Mouse (Mus musculus): ENCODE measurements around the gene Xab2. TPM values are rescaled to one million over a fixed set of nuclear protein-coding genes. Genes with fewer than 3 reads are reported as not detected.
A peak's percentile ranks its signal among the peaks of the same experiment; 100 is the strongest.

The Xab2 gene
- polyA plus RNA-seq, 1 experiment from 2014 or later, result 32.8 TPM

DNA sequence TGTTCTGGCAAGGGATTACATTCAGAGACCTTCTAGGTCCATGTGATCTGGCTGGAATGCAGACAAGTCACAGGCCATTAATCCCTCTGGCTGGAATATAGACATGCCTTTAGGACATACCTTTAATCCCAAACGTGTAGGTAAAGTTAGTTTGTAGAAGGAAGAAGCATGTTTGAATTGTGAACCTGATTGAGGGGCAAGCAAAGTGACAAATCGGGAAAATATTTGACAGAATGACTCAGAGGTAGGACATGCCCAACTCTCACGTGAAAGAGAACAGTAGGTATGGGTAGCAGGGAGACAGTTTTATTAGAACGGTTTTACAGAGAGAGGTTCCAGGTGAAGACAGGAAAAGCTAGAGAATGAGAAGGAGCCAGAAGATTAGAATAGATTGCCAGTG lies 26.4 kb upstream of the Xab2 start:
- 70% methylated on average over 4 of the region's 4 CpGs for WGBS
- H3K9me3 ChIP-seq, result no peaks in the 10 kb centered on the region

DNA sequence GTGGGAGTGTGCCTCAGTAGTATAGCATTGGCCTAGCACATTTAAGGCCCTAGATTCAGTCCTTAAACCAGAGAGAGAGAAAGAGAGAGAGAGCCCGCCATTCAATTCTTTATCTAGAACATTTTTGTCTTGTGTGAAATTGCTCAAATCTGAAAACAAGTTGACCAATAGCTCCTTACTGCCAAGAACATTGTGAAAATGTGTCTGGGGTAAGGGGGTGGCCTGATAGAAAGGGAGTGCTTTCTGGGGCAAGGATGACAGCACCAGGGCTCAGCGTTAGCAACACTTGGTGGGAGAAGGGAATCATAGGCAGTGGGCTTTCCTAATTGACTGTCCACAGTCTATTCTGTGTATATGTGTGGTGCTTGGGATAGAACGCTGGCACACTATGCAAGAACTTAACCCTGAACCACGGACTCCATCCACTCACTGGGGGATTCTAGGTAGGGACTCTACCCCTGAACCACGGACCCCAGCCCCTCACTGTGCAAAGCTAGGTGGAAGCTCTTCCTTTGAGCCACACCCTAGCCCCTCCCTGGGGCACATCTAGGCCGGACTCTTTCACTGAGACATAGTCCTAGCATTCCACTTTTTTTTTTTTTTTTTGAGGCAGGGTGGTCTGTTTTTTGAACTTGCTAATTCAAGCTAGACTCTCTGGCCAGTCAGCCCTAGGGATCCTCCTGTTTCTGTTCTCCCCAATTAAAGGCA lies 25.9 kb upstream of the Xab2 start:
- no peak for ATAC-seq (ENCODE audit: extremely low read depth, insufficient number of reproducible peaks, low FRiP score, low TSS enrichment)
- WGBS, result 72% methylated on average over 6 of the region's 6 CpGs
- H3K9me3 ChIP-seq, result no peaks in the 10 kb centered on the region
- H3K4me3 ChIP-seq, result no peak overlapping the region
- H3K36me3 ChIP-seq, result peaks cover 7% of the 10 kb centered on the region; the same call in 1 of the 2 replicates
- H3K9ac ChIP-seq, result no peak overlapping the region
- H3K27me3 ChIP-seq (replicated peaks), result 0 out of 2 replicates have a peak, but pooled peaks cover 4% of the 10 kb centered on the region
- no peaks in the 10 kb centered on the region for H3K4me1 ChIP-seq
- H3K27ac ChIP-seq (replicated peaks), result no peak overlapping the region
- H3K4me2 ChIP-seq, result no peak overlapping the region

More for the DNA sequence above, 26.4 kb upstream of the Xab2 start:
- Histone ChIP-seq H3K36me3 (peaks cover 4% of the 10 kb centered on the region; the same call in 1 of the 2 replicates), H3K27me3 (replicated peaks) (0 out of 2 replicates have a peak, but pooled peaks cover 4% of the 10 kb centered on the region), H3K27ac (replicated peaks) (no peak overlapping the region), H3K4me3 (no peak overlapping the region), H3K4me2 (no peak overlapping the region), H3K9ac (no peak overlapping the region), H3K4me1 (no peaks in the 10 kb centered on the region)
- ATAC-seq (ENCODE audit: extremely low read depth, insufficient number of reproducible peaks, low FRiP score, low TSS enrichment), result no peak

DNA sequence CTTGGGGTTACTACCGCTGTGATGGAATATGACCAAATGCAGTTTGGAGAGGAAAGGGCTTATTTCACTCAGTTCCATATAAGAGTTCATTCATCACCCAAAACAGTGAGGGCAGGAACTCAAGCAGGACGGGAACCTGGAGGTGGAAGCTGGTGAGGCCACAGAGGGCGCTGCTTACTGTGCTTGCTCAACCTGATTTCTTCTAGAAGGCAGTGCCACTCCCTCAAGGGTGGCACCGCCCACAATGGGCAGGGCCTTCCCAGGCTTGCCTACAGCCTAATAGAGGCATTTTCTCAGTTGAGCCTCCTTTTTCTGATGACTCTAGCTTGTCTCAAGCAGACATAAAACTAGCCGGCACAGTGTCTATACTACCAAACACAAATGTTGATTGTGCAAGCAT lies 24.7 kb upstream of the Xab2 start:
- 19% methylated on average over 5 of the region's 5 CpGs for WGBS
- Histone ChIP-seq H3K9me3 (no peaks in the 10 kb centered on the region), H3K4me3 (no peak overlapping the region), H3K9ac (no peak overlapping the region), H3K27me3 (replicated peaks) (0 out of 2 replicates have a peak, but pooled peaks cover 4% of the 10 kb centered on the region), H3K4me2 (no peak overlapping the region), H3K36me3 (peaks cover 10% of the 10 kb centered on the region; the same call in 1 of the 2 replicates), H3K27ac (replicated peaks) (no peak overlapping the region), H3K4me1 (no peaks in the 10 kb centered on the region)
- no peak for ATAC-seq (ENCODE audit: extremely low read depth, insufficient number of reproducible peaks, low FRiP score, low TSS enrichment)

DNA sequence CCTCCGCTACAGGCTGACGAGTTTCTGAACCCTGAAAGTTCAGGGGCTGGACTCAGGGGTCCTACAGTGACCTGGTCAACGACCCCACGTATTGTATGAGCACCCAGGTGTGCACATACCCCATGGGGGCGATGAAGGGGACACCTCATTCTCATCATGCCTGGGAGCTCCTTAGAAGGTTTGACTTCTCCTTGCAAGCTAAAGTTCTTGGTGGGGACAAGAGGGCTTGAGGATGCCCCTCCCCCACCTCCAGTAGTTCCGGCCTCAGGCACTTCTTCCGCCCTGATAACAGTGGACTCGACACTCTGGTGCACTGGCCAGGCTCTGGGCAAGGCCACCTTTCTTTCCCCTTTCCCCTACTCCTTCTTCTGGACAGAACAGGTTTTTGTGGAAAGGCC lies 10.4 kb upstream of the Xab2 start:
- peak overlapping the region; percentile 90 for H3K4me2 ChIP-seq
- H3K27me3 ChIP-seq (replicated peaks), result peaks cover 19% of the 10 kb centered on the region
- peaks cover 7% of the 10 kb centered on the region for H3K4me1 ChIP-seq
- no peak for ATAC-seq (ENCODE audit: extremely low read depth, insufficient number of reproducible peaks, low FRiP score, low TSS enrichment)
- peak overlapping the region; percentile 83 for H3K9ac ChIP-seq
- H3K36me3 ChIP-seq, result peaks cover 26% of the 10 kb centered on the region
- H3K9me3 ChIP-seq, result no peaks in the 10 kb centered on the region
- H3K27ac ChIP-seq (replicated peaks), result no peak overlapping the region
- peak overlapping the region; percentile 75 for H3K4me3 ChIP-seq
- WGBS, result 13% methylated on average over 8 of the region's 8 CpGs

DNA sequence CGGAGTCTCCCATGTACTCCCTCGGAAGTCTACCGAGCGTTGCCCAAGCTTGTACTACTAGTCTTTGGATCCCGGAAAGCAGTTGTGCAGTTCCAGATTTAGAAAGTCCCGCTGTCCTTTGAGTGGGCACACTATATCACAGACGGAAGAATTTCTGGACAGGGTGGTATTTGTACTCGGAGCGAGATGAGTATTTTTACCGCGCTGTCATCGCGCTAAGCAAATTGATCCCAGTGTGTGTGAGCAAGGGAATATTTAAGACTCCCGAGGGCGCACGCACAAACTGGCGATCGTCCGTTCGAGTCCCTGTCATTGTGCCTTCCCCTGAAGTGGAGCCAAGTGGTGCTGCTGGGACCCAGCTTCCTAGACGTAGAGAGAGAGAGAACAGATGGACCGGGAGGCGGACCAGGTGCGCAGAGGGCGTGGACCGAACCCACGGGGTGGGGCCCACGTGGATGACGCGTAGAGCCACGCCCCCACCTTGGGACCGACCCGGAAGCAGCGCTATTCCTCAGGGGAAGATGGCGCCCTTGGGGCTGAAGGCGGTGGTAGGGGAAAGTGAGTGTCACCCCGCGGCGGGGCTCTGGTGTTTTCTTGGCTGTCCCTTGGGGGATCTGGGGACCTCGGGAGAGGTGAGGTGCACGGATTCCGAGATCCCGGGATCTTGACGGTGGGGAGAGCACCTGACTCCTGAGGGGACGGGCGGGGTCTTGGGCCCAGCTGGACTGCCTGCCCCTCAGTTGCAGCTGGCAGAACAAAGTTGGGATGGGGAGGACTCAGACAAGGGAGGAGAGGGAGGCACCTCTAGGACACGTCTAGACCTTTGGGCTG lies 9.7 kb upstream of the Xab2 start, which contains the start of gene Stxbp2:
Stxbp2 (plus strand) TSS at position 309 of the 831 bp plus-strand sequence.
- Histone ChIP-seq H3K9ac (peak within 1 kb of the TSS; percentile 83), H3K27me3 (replicated peaks) (peaks cover 19% of the 10 kb centered on the region), H3K36me3 (peaks cover 20% of the 10 kb centered on the region), H3K4me1 (peaks cover 7% of the 10 kb centered on the region), H3K4me3 (peak within 1 kb of the TSS; percentile 75), H3K27ac (replicated peaks) (no peak within 1 kb of the TSS), H3K4me2 (peak within 1 kb of the TSS; percentile 90), H3K9me3 (no peaks in the 10 kb centered on the region)
- WGBS, result 4% methylated on average over 47 of the region's 47 CpGs
- peak; percentile 87 for ATAC-seq (ENCODE audit: extremely low read depth, insufficient number of reproducible peaks, low FRiP score, low TSS enrichment)

DNA sequence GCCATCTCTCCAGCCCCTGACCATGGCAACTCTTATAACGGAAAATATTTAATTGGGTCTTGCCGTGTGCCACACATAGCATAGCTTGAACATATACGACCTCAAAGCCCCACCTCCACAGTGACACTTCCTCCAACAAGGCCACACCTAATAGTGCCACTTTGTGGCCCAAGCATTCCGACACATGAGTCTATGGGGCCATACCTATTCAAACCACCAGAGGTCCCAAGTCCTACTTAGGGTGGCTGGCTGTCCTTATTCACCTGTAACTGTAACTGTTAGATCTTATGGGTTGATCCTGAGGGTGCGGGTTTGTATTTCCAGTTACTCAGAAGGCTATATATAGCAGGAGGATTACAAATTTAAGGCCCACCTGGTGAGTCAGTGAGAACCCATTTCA lies 6.9 kb upstream of the Xab2 start:
- H3K36me3 ChIP-seq, result no peaks in the 10 kb centered on the region
- H3K27ac ChIP-seq (replicated peaks), result no peak overlapping the region
- WGBS, result 28% methylated on average over 5 of the region's 5 CpGs
- no peak overlapping the region for H3K9ac ChIP-seq
- no peaks in the 10 kb centered on the region for H3K9me3 ChIP-seq
- no peak overlapping the region for H3K4me2 ChIP-seq
- peaks cover 7% of the 10 kb centered on the region for H3K4me1 ChIP-seq
- peaks cover 19% of the 10 kb centered on the region for H3K27me3 ChIP-seq (replicated peaks)
- ATAC-seq (ENCODE audit: extremely low read depth, insufficient number of reproducible peaks, low FRiP score, low TSS enrichment), result no peak
- no peak overlapping the region for H3K4me3 ChIP-seq

DNA sequence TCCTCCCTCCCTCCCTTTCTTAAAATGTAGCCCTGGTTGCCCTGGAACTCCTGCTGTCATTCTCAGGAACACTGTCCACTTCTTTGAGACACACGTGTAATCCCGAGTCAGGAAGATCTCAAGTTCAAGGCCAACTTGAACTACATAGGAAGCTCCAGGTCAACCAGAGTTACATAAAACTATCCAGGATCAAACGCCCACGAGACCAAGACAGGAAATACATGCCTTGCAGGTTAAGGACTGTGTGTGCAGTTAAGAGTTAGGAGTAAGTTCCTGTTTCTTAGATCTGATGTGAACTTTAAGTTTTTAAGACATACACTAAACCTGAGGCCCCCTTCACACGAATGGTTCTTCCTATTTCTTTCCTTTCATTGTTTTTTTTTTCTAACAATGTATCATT lies 5.9 kb upstream of the Xab2 start:
- Histone ChIP-seq H3K9me3 (no peaks in the 10 kb centered on the region), H3K27ac (replicated peaks) (no peak overlapping the region), H3K9ac (no peak overlapping the region), H3K4me2 (no peak overlapping the region), H3K36me3 (no peaks in the 10 kb centered on the region), H3K4me1 (peaks cover 12% of the 10 kb centered on the region), H3K4me3 (no peak overlapping the region), H3K27me3 (replicated peaks) (peaks cover 19% of the 10 kb centered on the region)
- WGBS, result 51% methylated on average over 5 of the region's 5 CpGs
- ATAC-seq (ENCODE audit: extremely low read depth, insufficient number of reproducible peaks, low FRiP score, low TSS enrichment), result no peak

DNA sequence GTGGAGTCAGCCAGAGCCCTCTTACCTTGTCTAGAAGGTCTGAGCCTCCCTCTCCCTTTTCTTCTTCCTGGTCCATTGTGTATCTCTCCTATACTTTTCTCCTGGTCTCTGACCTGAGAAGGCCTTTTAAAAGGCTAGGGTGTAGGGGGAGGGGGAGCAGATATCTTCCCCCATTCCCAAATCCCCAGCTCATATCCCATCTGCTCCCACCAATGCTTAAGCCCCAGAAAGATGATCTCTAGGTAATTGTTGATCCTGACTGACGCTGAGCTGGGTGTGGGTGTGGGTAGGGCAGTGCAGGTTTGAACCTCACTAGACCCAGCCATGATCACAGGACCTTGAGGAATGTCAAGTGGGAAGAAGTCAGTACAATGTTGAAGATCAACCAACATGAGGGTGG lies 4.3 kb upstream of the Xab2 start, which contains the start of gene Pcp2:
Pcp2 (minus strand) TSS at position 101 of the 400 bp plus-strand sequence.
- H3K9ac ChIP-seq, result no peak within 1 kb of the TSS
- no peaks in the 10 kb centered on the region for H3K9me3 ChIP-seq
- no peak for ATAC-seq (ENCODE audit: extremely low read depth, insufficient number of reproducible peaks, low FRiP score, low TSS enrichment)
- H3K4me1 ChIP-seq, result peaks cover 12% of the 10 kb centered on the region
- H3K4me2 ChIP-seq, result no peak within 1 kb of the TSS
- no peaks in the 10 kb centered on the region for H3K36me3 ChIP-seq
- H3K4me3 ChIP-seq, result no peak within 1 kb of the TSS
- WGBS, result 60% methylated on average over 1 of the region's 1 CpGs
- H3K27ac ChIP-seq (replicated peaks), result no peak within 1 kb of the TSS
- peaks cover 19% of the 10 kb centered on the region for H3K27me3 ChIP-seq (replicated peaks)

DNA sequence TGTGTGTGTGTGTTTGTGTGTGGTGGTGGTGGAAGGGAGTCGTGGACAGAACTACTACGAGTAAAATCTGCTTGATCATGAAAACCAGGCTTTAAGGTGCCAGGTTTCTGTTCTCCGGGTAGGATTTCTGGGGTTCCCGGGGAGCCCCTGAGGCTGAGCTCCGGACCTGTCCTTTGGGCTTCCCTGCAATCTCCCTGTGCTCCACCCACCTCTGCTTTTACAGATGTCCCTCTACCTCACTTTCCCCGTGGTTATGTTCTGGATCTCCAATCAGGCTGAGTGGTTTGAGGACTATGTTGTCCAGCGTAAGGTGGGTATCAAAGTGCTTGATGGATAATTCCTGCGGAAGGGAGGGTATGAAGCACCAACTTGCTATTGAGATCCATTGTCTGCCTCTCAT lies 1.0 kb upstream of the Xab2 start:
- Histone ChIP-seq H3K9ac (peak overlapping the region; percentile 88), H3K9me3 (no peaks in the 10 kb centered on the region), H3K27ac (replicated peaks) (no peak overlapping the region), H3K4me2 (peak overlapping the region; percentile 85), H3K4me1 (peaks cover 23% of the 10 kb centered on the region), H3K4me3 (peak overlapping the region; percentile 91), H3K36me3 (peaks cover 19% of the 10 kb centered on the region), H3K27me3 (replicated peaks) (no peaks in the 10 kb centered on the region)
- 68% methylated on average over 8 of the region's 8 CpGs for WGBS
- ATAC-seq (ENCODE audit: extremely low read depth, insufficient number of reproducible peaks, low FRiP score, low TSS enrichment), result no peak

DNA sequence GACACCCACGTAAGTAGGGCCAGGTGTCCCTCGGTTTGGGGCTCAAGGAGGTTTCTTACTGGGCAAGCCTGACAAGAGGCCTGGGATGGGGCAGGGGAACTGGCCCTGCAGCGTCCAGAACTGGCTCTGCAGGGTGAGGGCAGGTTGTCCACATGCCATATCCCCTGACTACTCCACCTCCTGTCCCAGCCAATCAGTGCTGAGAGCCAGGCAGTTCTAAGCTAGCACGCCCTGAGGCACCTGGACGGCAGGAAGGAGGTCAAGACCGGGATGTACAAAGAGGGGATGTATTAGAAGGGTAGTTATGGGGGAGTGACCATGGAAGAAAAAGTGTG lies 11.3 kb downstream of the Xab2 start:
- Histone ChIP-seq H3K4me3 (no peak overlapping the region), H3K4me2 (no peak overlapping the region), H3K9me3 (no peaks in the 10 kb centered on the region), H3K27me3 (replicated peaks) (no peaks in the 10 kb centered on the region), H3K27ac (replicated peaks) (no peak overlapping the region), H3K4me1 (peaks cover 20% of the 10 kb centered on the region), H3K9ac (no peak overlapping the region), H3K36me3 (peaks cover 76% of the 10 kb centered on the region)
- WGBS, result 85% methylated on average over 6 of the region's 6 CpGs
- no peak for ATAC-seq (ENCODE audit: extremely low read depth, insufficient number of reproducible peaks, low FRiP score, low TSS enrichment)

DNA sequence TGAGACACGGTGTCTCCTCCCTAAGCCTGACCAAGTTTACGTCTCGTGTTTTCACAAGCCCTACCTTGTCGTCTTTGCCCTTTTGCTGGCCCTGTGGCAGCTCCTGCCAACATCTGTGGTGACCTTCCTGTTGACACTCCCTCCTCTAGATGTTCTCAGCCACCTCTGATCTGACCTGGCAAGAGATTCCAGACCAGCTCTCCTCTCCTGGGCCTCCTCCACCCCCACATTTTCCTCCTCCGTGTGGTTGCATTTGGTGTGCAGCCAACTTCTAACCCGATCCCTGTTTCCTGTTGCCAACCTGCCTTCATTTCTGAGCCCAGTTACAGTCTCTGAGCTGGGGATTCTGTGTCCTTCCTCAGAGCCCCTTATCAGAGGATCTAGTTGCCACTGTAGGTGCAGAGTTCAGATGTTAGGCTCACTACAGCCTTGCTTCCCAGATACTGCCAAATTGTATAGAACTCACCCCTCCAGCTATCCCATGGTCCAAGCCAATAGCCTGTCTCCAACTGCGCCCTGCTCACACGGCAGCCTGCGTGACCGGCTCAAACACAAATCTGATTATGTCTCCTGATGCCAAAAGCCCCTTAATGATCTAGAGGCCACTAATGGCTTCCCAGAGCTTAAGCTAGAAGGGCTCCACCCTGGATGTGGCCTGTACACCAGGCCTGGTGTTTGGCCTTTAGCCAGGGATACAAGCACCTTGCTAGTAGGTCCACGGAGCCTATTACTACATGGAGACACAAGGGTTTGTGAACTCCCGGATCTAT lies 11.9 kb downstream of the Xab2 start:
- 77% methylated on average over 12 of the region's 12 CpGs for WGBS

More for the DNA sequence above, 11.9 kb downstream of the Xab2 start:
- Histone ChIP-seq H3K9ac (no peak overlapping the region; the same call in 1 of the 2 replicates), H3K4me3 (no peak overlapping the region), H3K27ac (replicated peaks) (no peak overlapping the region; the same call in 1 of the 2 replicates), H3K4me2 (no peak overlapping the region), H3K4me1 (peaks cover 20% of the 10 kb centered on the region), H3K27me3 (replicated peaks) (no peaks in the 10 kb centered on the region), H3K9me3 (no peaks in the 10 kb centered on the region), H3K36me3 (peaks cover 70% of the 10 kb centered on the region)
- ATAC-seq (ENCODE audit: extremely low read depth, insufficient number of reproducible peaks, low FRiP score, low TSS enrichment), result 0 out of 2 replicates have a peak, but pooled peaks have one; percentile 34

Measured in heart, embryonic 13.5 days (tissue).